Mouse (Mus musculus) small intestine, adult 2 months (tissue): Measurements from ENCODE around the gene 4930550C14Rik. TPM values are rescaled to one million over a fixed set of nuclear protein-coding genes. Genes with fewer than 3 reads are reported as not detected.

Experiments used
- H3K27ac ChIP-seq: fragments of 200-500 bp; 2 replicates; pipeline ENCODE4 v1.5.1; 2012; ENCODE audit warnings: low read depth, low read length, control low read depth, inconsistent platforms; ENCODE audit not compliant: insufficient read depth
- H3K27me3 ChIP-seq: fragments of 200-500 bp; 2 replicates; pipeline ENCODE4 v1.6.1; 2012; ENCODE audit warnings: mild to moderate bottlenecking, moderate library complexity, low read length, inconsistent platforms; ENCODE audit not compliant: control insufficient read depth, insufficient read depth
- H3K36me3 ChIP-seq: fragments of 200-500 bp; 2 replicates; pipeline ENCODE4 v1.6.1; 2012; ENCODE audit warnings: mild to moderate bottlenecking, low read length, control low read depth, inconsistent platforms; ENCODE audit not compliant: control insufficient read depth, insufficient read depth
- H3K4me1 ChIP-seq: fragments of 200-500 bp; 2 replicates; pipeline ENCODE4 v1.6.1; 2012; ENCODE audit warnings: low read length, inconsistent platforms, mixed read lengths; ENCODE audit not compliant: control insufficient read depth, insufficient read depth, insufficient read length
- H3K4me3 ChIP-seq: fragments of 200-500 bp; 2 replicates; pipeline ENCODE4 v1.5.1; 2012; ENCODE audit warnings: low read depth, mild to moderate bottlenecking, control low read depth, inconsistent platforms, low read length, moderate library complexity
- CTCF ChIP-seq: fragments of 200-500 bp; IDR thresholded peaks from 2 replicates; pipeline ENCODE4 v1.5.1; 2012; ENCODE audit warnings: low read depth, mild to moderate bottlenecking, control low read depth, inconsistent platforms, low read length, moderate library complexity, mixed read lengths; ENCODE audit not compliant: insufficient replicate concordance, insufficient read length; ENCODE audit errors: extremely low read depth
- POLR2A ChIP-seq: fragments of 200-500 bp; IDR thresholded peaks from 2 replicates; pipeline ENCODE4 v1.6.1; 2012; ENCODE audit warnings: low read depth, mild to moderate bottlenecking, control low read depth, inconsistent platforms, low read length, moderate library complexity
- WGBS: fragments of 180-500 bp; shearing (Covaris S2); methylation state at CpG from one replicate; pipeline ENCODE4 v1.1.7; 2018; 5-methylcytosine and 5-hydroxymethylcytosine counted together
- polyA plus RNA-seq: library from polyadenylated mRNA; depleted of rRNA; stranded (reverse); fragments of >200 nt; gene quantifications from 2 replicates; pipeline ENCODE4 v1.2.3, GENCODE M21; 2012; rRNA removed

Gene 4930550C14Rik
- polyA plus RNA-seq, 1 experiment: not detected

- WGBS: 90% methylated on average over 3 of the region's 3 CpGs
- no peaks in the 10 kb centered on the region for H3K27me3 ChIP-seq
- no peak overlapping the region for H3K4me3 ChIP-seq
- no peaks in the 10 kb centered on the region for H3K36me3 ChIP-seq
- TF ChIP-seq POLR2A (no peak), CTCF (no peak)
- H3K27ac ChIP-seq: no peak overlapping the region
- H3K4me1 ChIP-seq: no peaks in the 10 kb centered on the region
These were observed 24.6 kb downstream of the 4930550C14Rik start for GRCm38 (mm10) chr9:53426726-53427125.

GRCm38 (mm10) chr9:53427638-53428037 lies 25.5 kb downstream of the 4930550C14Rik start:
- Histone ChIP-seq H3K27me3 (no peaks in the 10 kb centered on the region), H3K4me3 (no peak overlapping the region), H3K36me3 (no peaks in the 10 kb centered on the region), H3K27ac (no peak overlapping the region), H3K4me1 (no peaks in the 10 kb centered on the region)
- 52% methylated on average over 3 of the region's 3 CpGs for WGBS
- TF ChIP-seq POLR2A (no peak), CTCF (no peak)

GRCm38 (mm10) chr9:53435830-53436570 lies 33.9 kb downstream of the 4930550C14Rik start:
- TF ChIP-seq POLR2A: no peak
- no peak for TF ChIP-seq CTCF
- Histone ChIP-seq H3K4me1 (no peaks in the 10 kb centered on the region), H3K27ac (no peak overlapping the region), H3K27me3 (no peaks in the 10 kb centered on the region), H3K4me3 (no peak overlapping the region), H3K36me3 (peaks cover 9% of the 10 kb centered on the region; the same call in 1 of the 2 replicates)
- WGBS: 87% methylated on average over 14 of the region's 14 CpGs

- no peak overlapping the region for H3K27ac ChIP-seq
- H3K36me3 ChIP-seq: peaks cover 40% of the 10 kb centered on the region
- no peaks in the 10 kb centered on the region for H3K4me1 ChIP-seq
- no peaks in the 10 kb centered on the region for H3K27me3 ChIP-seq
- no peak overlapping the region for H3K4me3 ChIP-seq
- WGBS: 95% methylated on average over 1 of the region's 1 CpGs
- no peak for TF ChIP-seq CTCF
- no peak for TF ChIP-seq POLR2A
These were observed 48.5 kb downstream of the 4930550C14Rik start for GRCm38 (mm10) chr9:53450609-53451008.

- Histone ChIP-seq H3K4me1 (no peaks in the 10 kb centered on the region), H3K27me3 (no peaks in the 10 kb centered on the region), H3K27ac (no peak overlapping the region), H3K36me3 (peaks cover 38% of the 10 kb centered on the region), H3K4me3 (no peak overlapping the region)
- TF ChIP-seq POLR2A (no peak), CTCF (no peak)
- WGBS: 92% methylated on average over 2 of the region's 2 CpGs
These were observed 49.9 kb downstream of the 4930550C14Rik start for GRCm38 (mm10) chr9:53452038-53452437.

GRCm38 (mm10) chr9:53472806-53473518 lies 70.8 kb downstream of the 4930550C14Rik start:
- H3K36me3 ChIP-seq: peaks cover 14% of the 10 kb centered on the region
- H3K27ac ChIP-seq: no peak overlapping the region
- H3K27me3 ChIP-seq: no peaks in the 10 kb centered on the region
- H3K4me1 ChIP-seq: no peaks in the 10 kb centered on the region
- TF ChIP-seq CTCF: no peak
- no peak for TF ChIP-seq POLR2A
- H3K4me3 ChIP-seq: no peak overlapping the region
- WGBS: 84% methylated on average over 9 of the region's 9 CpGs

Other genes starting within 250 kb of the 4930550C14Rik start
- 0.15 and 0.39 TPM in 2 replicates for gene Ddx10, start 154.3 kb upstream of the 4930550C14Rik start, polyA plus RNA-seq
- gene Exph5, start 100.7 kb upstream of the 4930550C14Rik start, polyA plus RNA-seq: 1.3 and 2.6 TPM in 2 replicates
- 1.5 and 2.6 TPM in 2 replicates for gene Kdelc2, start 18.3 kb upstream of the 4930550C14Rik start, polyA plus RNA-seq
- gene Atm, start 134.4 kb downstream of the 4930550C14Rik start, polyA plus RNA-seq: 0.19 and 0.65 TPM in 2 replicates
- 0.36 and 0.91 TPM in 2 replicates for gene Npat, start 134.7 kb downstream of the 4930550C14Rik start, polyA plus RNA-seq
- 8.3 and 12.6 TPM in 2 replicates for gene Acat1, start 208.1 kb downstream of the 4930550C14Rik start, polyA plus RNA-seq